Mouse (Mus musculus): ENCODE data around the gene Mettl6.

Gene Mettl6

GRCm38 (mm10) chr14:31432424-31432823 lies 62.4 kb downstream of the Mettl6 start:
- no peak for DNase-seq (ENCODE audit: low read depth, low spot score)

DNA sequence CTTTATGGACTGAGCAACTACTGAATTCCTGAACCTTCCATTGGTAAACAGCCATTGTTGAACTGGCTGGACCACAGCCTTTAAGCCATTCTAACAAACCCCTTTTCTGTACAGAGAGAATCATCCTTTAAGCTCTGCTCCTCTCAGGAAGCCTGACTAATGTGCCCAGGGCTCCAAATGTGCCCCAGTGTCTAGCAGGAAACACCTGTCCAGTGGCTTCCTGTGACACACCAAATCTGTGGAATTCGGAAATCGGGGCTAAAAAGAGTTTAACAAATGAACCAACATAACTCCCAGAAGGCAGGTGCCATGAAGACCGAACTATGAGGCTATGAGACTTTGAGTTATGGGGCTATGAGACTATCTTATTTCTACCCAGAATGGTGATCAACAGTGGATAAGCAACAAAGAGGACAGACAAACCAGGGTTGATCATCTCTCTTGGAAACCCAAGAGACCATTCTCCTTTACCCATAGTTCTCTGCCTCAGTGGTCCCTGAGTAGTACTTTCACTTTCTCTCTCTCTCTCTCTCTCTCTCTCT lies 63.0 kb downstream of the Mettl6 start:
- no peak for DNase-seq (ENCODE audit: low read depth, low spot score)

GRCm38 (mm10) chr14:31429004-31429395 lies 65.8 kb downstream of the Mettl6 start:
- no peak for DNase-seq (ENCODE audit: low read depth, low spot score)

DNA sequence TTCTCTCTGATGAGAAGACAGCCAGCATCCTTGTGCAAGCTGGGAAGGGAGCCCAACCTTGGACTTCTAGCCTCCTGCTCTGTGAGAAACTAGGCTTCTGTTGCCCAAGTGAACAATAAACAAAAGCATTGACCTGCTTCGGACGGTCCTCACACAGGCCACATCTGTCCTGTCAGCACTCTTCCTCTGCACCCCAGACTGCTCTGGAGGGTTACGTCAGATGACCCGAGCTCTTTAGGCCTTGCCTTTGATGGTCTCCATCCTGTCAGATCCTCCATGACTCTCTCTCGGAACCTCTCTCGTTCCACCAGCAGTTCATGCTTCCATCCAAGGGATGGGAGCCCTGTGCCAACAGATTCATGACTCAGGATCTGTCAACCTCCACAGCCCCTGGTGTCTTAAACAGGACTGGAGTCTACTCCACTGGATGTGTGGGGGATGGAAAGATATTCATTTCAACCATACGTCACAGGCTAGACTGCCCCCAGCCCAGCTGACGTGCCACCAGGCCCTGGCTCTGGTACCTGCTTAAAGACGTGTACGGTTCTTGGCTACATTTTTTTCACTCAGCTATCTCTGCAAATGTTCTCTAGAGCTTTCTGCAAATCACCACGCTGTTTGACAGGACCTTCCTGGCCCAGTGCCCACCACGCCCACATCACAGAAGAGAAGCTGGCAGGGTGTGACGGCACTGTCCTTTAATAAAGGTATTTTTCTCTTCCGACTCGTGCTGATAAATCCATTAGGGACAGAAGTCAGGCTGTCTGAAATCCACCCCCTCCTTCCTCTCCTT lies 66.4 kb downstream of the Mettl6 start:
- DNase-seq (ENCODE audit: low read depth, low spot score): no peak
